ENCODE assay signal across 22 mouse cellular contexts in the genomic region with DNA sequence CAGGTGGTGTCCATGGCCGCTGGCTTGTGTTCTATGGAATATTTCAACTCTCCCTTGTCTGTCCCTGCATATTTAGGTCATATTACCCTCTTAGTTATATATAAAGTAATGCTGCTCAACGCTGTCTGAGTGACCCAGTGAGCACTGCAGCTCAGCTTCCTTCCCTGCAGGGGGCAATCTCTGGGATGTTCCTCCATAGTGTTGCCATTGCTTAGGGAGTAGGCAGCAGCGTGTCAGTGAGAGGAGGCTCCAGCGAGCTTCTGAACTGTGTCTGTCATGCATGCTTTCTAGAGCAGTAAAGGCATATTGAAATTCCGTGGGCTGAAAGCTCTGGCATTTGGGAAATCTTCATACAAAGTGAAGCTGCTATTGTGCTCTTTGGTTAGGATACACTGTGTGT. TPM values are rescaled to one million over a fixed set of nuclear protein-coding genes. Genes with fewer than 3 reads are reported as not detected.
A peak's percentile ranks its signal among the peaks of the same experiment; 100 is the strongest.
DNase-seq lines count a peak whose midpoint lies in the region; ATAC-seq and TF ChIP-seq lines count a peak whose summit lies in the region.
"Had no signal": no experiment of that assay in that cellular context is flagged by ENCODE, and none has a peak within 500 bp of the region (broad histone marks: within the 10 kb centered on the region; RNA-seq: fewer than 3 reads in every experiment).

No protein-coding gene starts in this region.

- H3K79me2 ChIP-seq in MEL (ENCODE audit: control insufficient read depth, insufficient read depth, low read length, poor library complexity) = no peaks in the 10 kb centered on the region

- TF ChIP-seq RAD21 in MEL (IDR thresholded peaks at IDR 0.05; ENCODE audit: low read depth, low read length) = no peak

- no peak for TF ChIP-seq EP300 in liver, embryonic 14.5 days (IDR thresholded peaks at IDR 0.05; ENCODE audit: low read depth)
- TF ChIP-seq EP300 in ES-Bruce4 (IDR thresholded peaks at IDR 0.05; ENCODE audit: insufficient read depth, low read depth, low read length) = no peak
- no peak for TF ChIP-seq EP300 in MEL (IDR thresholded peaks at IDR 0.05; ENCODE audit: low read depth in 1 of 2, low read length in 2 of 2)

- no peak for DNase-seq in hindbrain, postnatal 0 days (ENCODE audit: low spot score)
- DNase-seq in liver, embryonic 14.5 days (ENCODE audit: low read depth in 3 of 3, low spot score in 3 of 3) = no peak
- DNase-seq in liver, embryonic 11.5 days (ENCODE audit: low spot score) = no peak
- DNase-seq in MEL (ENCODE audit: low read depth, low spot score) = peak; percentile 12
- DNase-seq in testis, postnatal 14 days (ENCODE audit: low spot score) = no peak
- DNase-seq: adrenal gland, adult 8-10 months; cerebellum, adult 11 months; cerebellum, postnatal 25 days; gastrocnemius, postnatal 25 days; kidney, postnatal 14 days; liver, embryonic 13.5 days; lung, postnatal 14 days; right cerebral cortex, postnatal 4 days had no signal

- peaks cover 6% of the 10 kb centered on the region; the same call in 1 of the 2 replicates for H3K36me3 ChIP-seq in hindbrain, postnatal 0 days (ENCODE audit: insufficient read depth, low read length)
- H3K36me3 ChIP-seq in hindbrain, embryonic 13.5 days = peaks cover 29% of the 10 kb centered on the region
- no peaks in the 10 kb centered on the region; the same call in 1 of the 2 replicates for H3K36me3 ChIP-seq in liver, embryonic 14.5 days (replicated peaks; ENCODE audit: control insufficient read depth, insufficient read depth, low read depth)
- peaks cover 2% of the 10 kb centered on the region for H3K36me3 ChIP-seq in liver, embryonic 11.5 days (ENCODE audit: control insufficient read depth, insufficient read depth, low read length)
- H3K36me3 ChIP-seq in ES-Bruce4 (ENCODE audit: control insufficient read depth, insufficient read depth, low read length, poor library complexity, severe bottlenecking) (no peaks in the 10 kb centered on the region; the same call in 1 of the 2 replicates), MEL (ENCODE audit: control insufficient read depth in 1 of 2, insufficient read depth in 2 of 2, low read length in 2 of 2) (peaks cover 9% of the 10 kb centered on the region in 2 experiments)

- ATAC-seq in hindbrain, postnatal 0 days = no peak
- ATAC-seq in hindbrain, embryonic 13.5 days (ENCODE audit: low FRiP score) = no peak
- ATAC-seq in liver, embryonic 14.5 days (ENCODE audit: insufficient read depth) = no peak
- no peak for ATAC-seq in liver, embryonic 11.5 days (replicated peaks; ENCODE audit: low FRiP score)
- ATAC-seq: midbrain, embryonic 16.5 days; Patski had no signal

- H3K9ac ChIP-seq in hindbrain, postnatal 0 days (replicated peaks; ENCODE audit: low read length) = no peak overlapping the region
- H3K9ac ChIP-seq in hindbrain, embryonic 13.5 days = no peak overlapping the region
- H3K9ac ChIP-seq in liver, embryonic 14.5 days (replicated peaks) = no peak overlapping the region
- no peak overlapping the region for H3K9ac ChIP-seq in liver, embryonic 11.5 days (ENCODE audit: low read depth, low read length)
- H3K9ac ChIP-seq in ES-Bruce4 (ENCODE audit: low read depth, poor library complexity, severe bottlenecking) (no peak overlapping the region), MEL (ENCODE audit: control insufficient read depth, low read depth, low read length, poor library complexity, severe bottlenecking) (no peak overlapping the region)
- H3K9ac ChIP-seq: liver, embryonic 13.5 days had no signal

- peak; percentile 29; the same call in 1 of the 2 replicates for TF ChIP-seq CTCF in hindbrain, postnatal 0 days (IDR thresholded peaks at IDR 0.05; ENCODE audit: low read depth)
- peak; percentile 27; the same call in 1 of the 2 replicates for TF ChIP-seq CTCF in liver, embryonic 14.5 days (IDR thresholded peaks at IDR 0.05; ENCODE audit: low read depth)
- TF ChIP-seq CTCF in ES-Bruce4 (IDR thresholded peaks at IDR 0.05; ENCODE audit: low read depth, low read length) (peak; percentile 13), MEL (IDR thresholded peaks at IDR 0.05 in 2 of 3, conservative IDR thresholded peaks at IDR 0.05 in 1 of 3; ENCODE audit: control insufficient read depth in 1 of 3, insufficient read depth in 1 of 3, low read depth in 2 of 3, low read length in 3 of 3, poor library complexity in 1 of 3, severe bottlenecking in 1 of 3) (peak; percentile 22 to 26 (median 26); a peak in 5 of 6 replicates)

- no peak overlapping the region for H3K4me3 ChIP-seq in hindbrain, postnatal 0 days (ENCODE audit: low read length)
- no peak overlapping the region for H3K4me3 ChIP-seq in hindbrain, embryonic 13.5 days
- H3K4me3 ChIP-seq in liver, embryonic 14.5 days (ENCODE audit: insufficient read depth in 1 of 2, low read depth in 2 of 2, low read length in 2 of 2) = no peak overlapping the region
- no peak overlapping the region for H3K4me3 ChIP-seq in liver, embryonic 11.5 days (ENCODE audit: low read depth, low read length)
- H3K4me3 ChIP-seq in ES-Bruce4 (ENCODE audit: low read depth, low read length) (no peak overlapping the region), MEL (ENCODE audit: control insufficient read depth in 1 of 2, insufficient read depth in 1 of 2, low read depth in 2 of 2, low read length in 2 of 2) (no peak overlapping the region)
- H3K4me3 ChIP-seq: forebrain, embryonic 10.5 days; liver, embryonic 13.5 days; megakaryocyte, embryonic 14.5 days had no signal

- no peaks in the 10 kb centered on the region for H3K27me3 ChIP-seq in hindbrain, postnatal 0 days (ENCODE audit: insufficient read depth, low read length)
- no peaks in the 10 kb centered on the region for H3K27me3 ChIP-seq in hindbrain, embryonic 13.5 days
- no peaks in the 10 kb centered on the region for H3K27me3 ChIP-seq in liver, embryonic 14.5 days (ENCODE audit: control insufficient read depth, insufficient read depth, low read length)
- no peaks in the 10 kb centered on the region for H3K27me3 ChIP-seq in liver, embryonic 11.5 days (replicated peaks; ENCODE audit: control insufficient read depth, insufficient read depth, low read length)
- no peaks in the 10 kb centered on the region for H3K27me3 ChIP-seq in ES-Bruce4 (ENCODE audit: control insufficient read depth, insufficient read depth, low read length, poor library complexity, severe bottlenecking)
- no peaks in the 10 kb centered on the region for H3K27me3 ChIP-seq in MEL (ENCODE audit: control insufficient read depth in 1 of 2, insufficient read depth in 2 of 2, low read length in 2 of 2)
- H3K27me3 ChIP-seq: liver, embryonic 13.5 days; megakaryocyte, embryonic 14.5 days; Patski had no signal

- H3K4me2 ChIP-seq in hindbrain, postnatal 0 days (ENCODE audit: low read depth, low read length) = no peak overlapping the region
- no peak overlapping the region for H3K4me2 ChIP-seq in hindbrain, embryonic 13.5 days
- no peak overlapping the region for H3K4me2 ChIP-seq in liver, embryonic 14.5 days (ENCODE audit: low read depth)
- no peak overlapping the region for H3K4me2 ChIP-seq in liver, embryonic 11.5 days
- H3K4me2 ChIP-seq: liver, embryonic 13.5 days had no signal

- 74% methylated on average over 5 of the region's 5 CpGs for WGBS in hindbrain, postnatal 0 days
- WGBS in hindbrain, embryonic 13.5 days = 78% methylated on average over 5 of the region's 5 CpGs
- WGBS in liver, embryonic 14.5 days (ENCODE audit: insufficient replicate concordance) = 74% methylated on average over 5 of the region's 5 CpGs
- WGBS in liver, embryonic 11.5 days = 82% methylated on average over 5 of the region's 5 CpGs

- no peaks in the 10 kb centered on the region for H3K4me1 ChIP-seq in hindbrain, postnatal 0 days (ENCODE audit: insufficient read depth, low read length)
- H3K4me1 ChIP-seq in hindbrain, embryonic 13.5 days (replicated peaks) = peaks cover 14% of the 10 kb centered on the region
- H3K4me1 ChIP-seq in liver, embryonic 14.5 days (replicated peaks; ENCODE audit: control insufficient read depth in 2 of 2, insufficient read depth in 2 of 2, low read length in 1 of 2) = peaks cover 12% of the 10 kb centered on the region in 2 experiments
- H3K4me1 ChIP-seq in liver, embryonic 11.5 days (replicated peaks; ENCODE audit: control insufficient read depth, insufficient read depth, low read length) = peaks cover 5% of the 10 kb centered on the region
- no peaks in the 10 kb centered on the region for H3K4me1 ChIP-seq in ES-Bruce4 (ENCODE audit: control insufficient read depth, insufficient read depth, low read length)
- peaks cover 3 to 6% of the 10 kb centered on the region in 2 experiments; a peak in 2 of 4 replicates for H3K4me1 ChIP-seq in MEL (ENCODE audit: control insufficient read depth in 1 of 2, insufficient read depth in 2 of 2, low read length in 2 of 2)
- H3K4me1 ChIP-seq: forebrain, embryonic 10.5 days; megakaryocyte, embryonic 14.5 days had no signal

- no peaks in the 10 kb centered on the region for H3K9me3 ChIP-seq in hindbrain, postnatal 0 days (ENCODE audit: low read length)
- H3K9me3 ChIP-seq in hindbrain, embryonic 13.5 days = no peaks in the 10 kb centered on the region
- H3K9me3 ChIP-seq in liver, embryonic 14.5 days (ENCODE audit: control insufficient read depth, low read length) = no peaks in the 10 kb centered on the region
- no peaks in the 10 kb centered on the region for H3K9me3 ChIP-seq in liver, embryonic 11.5 days (ENCODE audit: control insufficient read depth, low read length)
- H3K9me3 ChIP-seq in ES-Bruce4 (replicated peaks; ENCODE audit: control insufficient read depth, insufficient read depth, low read length, poor library complexity, severe bottlenecking) (no peaks in the 10 kb centered on the region), MEL (replicated peaks; ENCODE audit: insufficient read depth, low read length) (no peaks in the 10 kb centered on the region)
- H3K9me3 ChIP-seq: forebrain, embryonic 10.5 days; liver, embryonic 13.5 days; megakaryocyte, embryonic 14.5 days had no signal

- H3K27ac ChIP-seq in hindbrain, postnatal 0 days = no peak overlapping the region
- no peak overlapping the region for H3K27ac ChIP-seq in hindbrain, embryonic 13.5 days
- H3K27ac ChIP-seq in liver, embryonic 14.5 days = no peak overlapping the region
- H3K27ac ChIP-seq in liver, embryonic 11.5 days (ENCODE audit: low read depth, low read length) = no peak overlapping the region
- H3K27ac ChIP-seq in ES-Bruce4 (ENCODE audit: insufficient read depth, low read length) = no peak overlapping the region
- H3K27ac ChIP-seq in MEL (ENCODE audit: control insufficient read depth, low read depth, low read length) = no peak overlapping the region
- H3K27ac ChIP-seq: forebrain, embryonic 10.5 days; liver, embryonic 13.5 days had no signal

- TF ChIP-seq POLR2A in ES-Bruce4 (IDR thresholded peaks at IDR 0.05; ENCODE audit: insufficient read depth, low read length) = no peak
- no peak for TF ChIP-seq POLR2A in MEL (IDR thresholded peaks at IDR 0.05; ENCODE audit: control insufficient read depth in 1 of 2, insufficient read depth in 1 of 2, low read depth in 1 of 2, low read length in 2 of 2, poor library complexity in 1 of 2)

RNA-seq across cellular contexts. Expression of a gene that starts 38.5 kb away (rescaled TPM):
- 10.3 and 12.2 TPM in 2 replicates for total RNA-seq in hindbrain, postnatal 0 days (2014; rRNA removed)
- 18.3 and 18.8 TPM in 2 replicates for polyA plus RNA-seq in hindbrain, postnatal 0 days (2015; fragmentation: Nextera tagmentation; extraction: Ambion mirVana)
- 24.7 and 29.4 TPM in 2 replicates for polyA plus RNA-seq in hindbrain, embryonic 13.5 days (2015; fragmentation: Nextera tagmentation; extraction: Ambion mirVana)
- 2.5 and 3.4 TPM in 2 replicates for polyA plus RNA-seq in liver, embryonic 14.5 days (2012; rRNA removed)
- polyA plus RNA-seq in liver, embryonic 14.5 days (2014; fragmentation: Nextera tagmentation; extraction: Ambion mirVana) = 5.4 and 6.5 TPM in 2 replicates
- 15.0 and 18.8 TPM in 2 replicates for polyA plus RNA-seq in liver, embryonic 11.5 days (2014; fragmentation: Nextera tagmentation; extraction: Ambion mirVana)
- 22.8 and 24.6 TPM in 2 replicates for polyA plus RNA-seq in ES-Bruce4 (2011; ENCODE audit: insufficient read depth, insufficient read length, low read depth, missing spikeins)
- 12.5 and 15.1 TPM in 2 replicates for total RNA-seq in MEL (2012; rRNA removed)
- polyA plus RNA-seq in MEL (2012; ENCODE audit: insufficient read depth in 1 of 2, insufficient read length in 2 of 2, low read depth in 1 of 2, low replicate concordance in 2 of 2, missing spikeins in 1 of 2) = 100 to 1,000 TPM in 1 of 2 experiments, 10 to 100 TPM in 1; 15.4 to 186 TPM

RNA-seq across cellular contexts. Expression of a gene that starts 47.4 kb away (rescaled TPM):
- total RNA-seq in hindbrain, postnatal 0 days (2014; rRNA removed) = 17.8 and 24.2 TPM in 2 replicates
- 24.1 and 28.0 TPM in 2 replicates for polyA plus RNA-seq in hindbrain, postnatal 0 days (2015; fragmentation: Nextera tagmentation; extraction: Ambion mirVana)
- 39.1 and 42.4 TPM in 2 replicates for polyA plus RNA-seq in hindbrain, embryonic 13.5 days (2015; fragmentation: Nextera tagmentation; extraction: Ambion mirVana)
- polyA plus RNA-seq in liver, embryonic 14.5 days (2012; rRNA removed) = not detected in 2 replicates
- not detected in 2 replicates for polyA plus RNA-seq in liver, embryonic 14.5 days (2014; fragmentation: Nextera tagmentation; extraction: Ambion mirVana)
- polyA plus RNA-seq in liver, embryonic 11.5 days (2014; fragmentation: Nextera tagmentation; extraction: Ambion mirVana) = not detected in 2 replicates
- polyA plus RNA-seq in ES-Bruce4 (2011; ENCODE audit: insufficient read depth, insufficient read length, low read depth, missing spikeins) = not detected in 2 replicates
- not detected in 2 replicates for total RNA-seq in MEL (2012; rRNA removed)
- polyA plus RNA-seq in MEL (2012; ENCODE audit: insufficient read depth in 1 of 2, insufficient read length in 2 of 2, low read depth in 1 of 2, low replicate concordance in 2 of 2, missing spikeins in 1 of 2) = not detected
- total RNA-seq: gastrocnemius, postnatal 25 days; neutrophil, adult 5-6 weeks had no signal
- polyA plus RNA-seq: forebrain, embryonic 10.5 days; heart, postnatal 0 days; limb, embryonic 11.5 days; Patski had no signal

Comparison
In these comparisons a context has a peak if more than half of its experiments do, and no peak if none do; other contexts are left out.
1. RNA of a gene that starts 47.4 kb away (polyA plus RNA-seq): 39.1 to 42.4 TPM in hindbrain, embryonic 13.5 days and 24.1 to 28.0 TPM in hindbrain, postnatal 0 days; not detected in ES-Bruce4, not detected in liver, embryonic 14.5 days, not detected in liver, embryonic 11.5 days and not detected in MEL; every median in the first group is over 10 times any median in the second.
2. Peak in every context shown above with its lines, with median percentiles within 50 percentile points of each other: CTCF ChIP-seq.